Mouse (Mus musculus): ENCODE data around the gene Hdac7.

The Hdac7 gene

GRCm38 (mm10) chr15:97766594-97767279 lies 77.6 kb downstream of the Hdac7 start:
- DNase-seq (ENCODE audit: low spot score), result no peak

- DNase-seq (ENCODE audit: low spot score), result no peak
Measured at GRCm38 (mm10) chr15:97766194-97766593, 78.1 kb downstream of the Hdac7 start.

- DNase-seq (ENCODE audit: low spot score), result no peak
Measured at GRCm38 (mm10) chr15:97765090-97765794, 79.1 kb downstream of the Hdac7 start.

GRCm38 (mm10) chr15:97764532-97764931 lies 79.8 kb downstream of the Hdac7 start:
- no peak for DNase-seq (ENCODE audit: low spot score)

GRCm38 (mm10) chr15:97763256-97764049 lies 80.8 kb downstream of the Hdac7 start:
- no peak for DNase-seq (ENCODE audit: low spot score)

GRCm38 (mm10) chr15:97762733-97763132 lies 81.6 kb downstream of the Hdac7 start:
- DNase-seq (ENCODE audit: low spot score), result no peak

GRCm38 (mm10) chr15:97761438-97761837 lies 82.9 kb downstream of the Hdac7 start:
- no peak for DNase-seq (ENCODE audit: low spot score)

GRCm38 (mm10) chr15:97760952-97761351 lies 83.3 kb downstream of the Hdac7 start:
- DNase-seq (ENCODE audit: low spot score), result no peak

GRCm38 (mm10) chr15:97760006-97760405 lies 84.3 kb downstream of the Hdac7 start:
- no peak for DNase-seq (ENCODE audit: low spot score)

- DNase-seq (ENCODE audit: low spot score), result no peak
Measured at GRCm38 (mm10) chr15:97755361-97755760, 88.9 kb downstream of the Hdac7 start.

- no peak for DNase-seq (ENCODE audit: low spot score)
Measured at GRCm38 (mm10) chr15:97754476-97754875, 89.8 kb downstream of the Hdac7 start.

GRCm38 (mm10) chr15:97752491-97752890 lies 91.8 kb downstream of the Hdac7 start:
- DNase-seq (ENCODE audit: low spot score), result no peak

- DNase-seq (ENCODE audit: low spot score), result no peak
Measured at GRCm38 (mm10) chr15:97751676-97752075, 92.6 kb downstream of the Hdac7 start.

- DNase-seq (ENCODE audit: low spot score), result no peak
Measured at GRCm38 (mm10) chr15:97750697-97751096, 93.6 kb downstream of the Hdac7 start.

- no peak for DNase-seq (ENCODE audit: low spot score)
Measured at GRCm38 (mm10) chr15:97749841-97750240, 94.5 kb downstream of the Hdac7 start.

- no peak for DNase-seq (ENCODE audit: low spot score)
Measured at GRCm38 (mm10) chr15:97749397-97749796, 94.9 kb downstream of the Hdac7 start.

GRCm38 (mm10) chr15:97748964-97749363 lies 95.3 kb downstream of the Hdac7 start:
- no peak for DNase-seq (ENCODE audit: low spot score)

- no peak for DNase-seq (ENCODE audit: low spot score)
Measured at GRCm38 (mm10) chr15:97748309-97748708, 96.0 kb downstream of the Hdac7 start.

GRCm38 (mm10) chr15:97747486-97747885 lies 96.8 kb downstream of the Hdac7 start:
- DNase-seq (ENCODE audit: low spot score), result no peak

GRCm38 (mm10) chr15:97746748-97747147 lies 97.6 kb downstream of the Hdac7 start:
- DNase-seq (ENCODE audit: low spot score), result no peak

- DNase-seq (ENCODE audit: low spot score), result no peak
Measured at GRCm38 (mm10) chr15:97746278-97746677, 98.0 kb downstream of the Hdac7 start.

GRCm38 (mm10) chr15:97745331-97745730 lies 99.0 kb downstream of the Hdac7 start:
- DNase-seq (ENCODE audit: low spot score), result no peak

- DNase-seq (ENCODE audit: low spot score), result no peak
Measured at GRCm38 (mm10) chr15:97744930-97745329, 99.4 kb downstream of the Hdac7 start.
